8 mouse cellular contexts compared by ENCODE assay signal in the genomic region with DNA sequence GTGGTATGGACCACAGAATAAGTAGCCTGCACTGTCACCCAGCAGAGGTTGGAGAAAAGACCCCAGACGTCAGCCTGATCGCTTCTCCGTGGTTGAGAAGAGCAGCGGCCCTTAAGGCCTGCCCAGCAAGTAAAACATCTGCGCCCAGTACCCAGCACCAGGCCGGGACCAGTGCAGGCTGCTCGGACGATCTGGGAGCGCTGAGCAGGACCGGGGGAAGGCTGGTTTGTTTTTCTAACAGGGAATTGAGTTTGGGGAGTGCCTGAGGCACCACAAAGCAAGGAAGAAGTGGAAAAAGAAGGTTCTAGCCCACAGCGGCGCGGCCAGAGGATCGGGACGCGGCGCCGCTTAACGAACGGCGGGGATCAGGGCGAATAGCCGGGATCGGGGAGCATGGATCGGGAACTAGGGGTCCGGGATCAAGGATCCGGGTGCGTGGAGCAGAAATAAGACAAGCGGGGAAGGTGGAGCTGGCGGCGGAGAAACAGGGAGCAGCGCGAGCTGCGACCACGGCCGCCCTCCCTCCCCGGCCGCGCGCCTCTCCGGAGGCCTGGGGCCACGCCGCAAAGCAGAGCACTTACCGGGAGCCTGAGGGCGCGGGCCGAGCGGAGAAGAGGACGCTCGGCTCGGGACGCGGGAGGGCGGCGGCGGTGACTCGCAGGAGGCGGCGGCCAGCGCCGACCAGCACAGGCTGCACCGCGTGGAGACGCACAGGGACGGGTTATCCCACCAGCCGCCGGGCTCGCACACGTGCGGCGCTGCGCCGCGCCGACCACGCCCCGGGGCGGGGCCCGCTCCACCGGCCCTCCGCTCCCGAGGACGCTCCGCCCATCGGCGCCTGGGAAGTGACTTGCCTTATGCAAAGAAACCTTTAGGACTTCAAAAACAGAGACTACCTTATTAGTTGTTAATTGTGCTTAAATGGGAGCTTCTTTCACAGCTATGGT. TPM values are rescaled to one million over a fixed set of nuclear protein-coding genes. Genes with fewer than 3 reads are reported as not detected.
DNase-seq lines count a peak whose midpoint lies in the region; ATAC-seq lines count a peak whose summit lies in the region.

A gene (minus strand): TSS at position 781 of the 947 bp plus-strand sequence.

- H3K9me3 ChIP-seq in intestine, embryonic 16.5 days (ENCODE audit: control insufficient read depth, low read length), result no peaks in the 10 kb centered on the region
- H3K9me3 ChIP-seq in limb, embryonic 10.5 days (replicated peaks), result no peaks in the 10 kb centered on the region
- no peaks in the 10 kb centered on the region for H3K9me3 ChIP-seq in midbrain, embryonic 12.5 days

- no peaks in the 10 kb centered on the region for H3K36me3 ChIP-seq in intestine, embryonic 16.5 days (ENCODE audit: control insufficient read depth, insufficient read depth, low read length)
- H3K36me3 ChIP-seq in limb, embryonic 10.5 days, result peaks cover under 1% of the 10 kb centered on the region; the same call in 1 of the 2 replicates
- H3K36me3 ChIP-seq in midbrain, embryonic 12.5 days, result no peaks in the 10 kb centered on the region

- H3K27me3 ChIP-seq in intestine, embryonic 16.5 days (replicated peaks; ENCODE audit: control insufficient read depth, insufficient read depth, low read length), result no peaks in the 10 kb centered on the region
- no peaks in the 10 kb centered on the region for H3K27me3 ChIP-seq in limb, embryonic 10.5 days (ENCODE audit: low read depth, poor library complexity, severe bottlenecking)
- no peaks in the 10 kb centered on the region for H3K27me3 ChIP-seq in midbrain, embryonic 12.5 days

- peak within 1 kb of the TSS; percentile 89 for H3K4me3 ChIP-seq in intestine, embryonic 16.5 days (ENCODE audit: low read length)
- H3K4me3 ChIP-seq in limb, embryonic 10.5 days, result peak within 1 kb of the TSS; percentile 84
- peak within 1 kb of the TSS; percentile 83 for H3K4me3 ChIP-seq in midbrain, embryonic 12.5 days

- peak; percentile 81 for DNase-seq in layer of hippocampus, adult 11-12 months (ENCODE audit: low spot score)
- DNase-seq in layer of hippocampus, adult 9-10 months (ENCODE audit: low spot score), result no peak
- peak; percentile 85 for DNase-seq in embryo, embryonic 9.5 days (ENCODE audit: extremely low spot score)
- peak; percentile 75 to 86 for DNase-seq in gastrocnemius, postnatal 4 days (ENCODE audit: low spot score in 2 of 2)
- peak; percentile 91 for DNase-seq in limb, embryonic 10.5 days (ENCODE audit: low spot score)
- DNase-seq in skeletal muscle tissue, adult 2 months (ENCODE audit: low read depth, low spot score), result peak; percentile 80

- peaks cover 13% of the 10 kb centered on the region for H3K4me1 ChIP-seq in intestine, embryonic 16.5 days (ENCODE audit: control insufficient read depth, insufficient read depth, low read length)
- peaks cover 31% of the 10 kb centered on the region for H3K4me1 ChIP-seq in limb, embryonic 10.5 days
- H3K4me1 ChIP-seq in midbrain, embryonic 12.5 days, result peaks cover 10% of the 10 kb centered on the region

- under 1% methylated on average over 84 of the region's 86 CpGs for WGBS in intestine, embryonic 16.5 days
- under 1% methylated on average over 84 of the region's 86 CpGs for WGBS in limb, embryonic 10.5 days
- under 1% methylated on average over 65 of the region's 86 CpGs for WGBS in midbrain, embryonic 12.5 days

- peak; percentile 89 for ATAC-seq in intestine, embryonic 16.5 days
- ATAC-seq in midbrain, embryonic 12.5 days (ENCODE audit: low FRiP score, low read depth), result peak; percentile 91

- peak within 1 kb of the TSS; percentile 75 for H3K9ac ChIP-seq in intestine, embryonic 16.5 days (ENCODE audit: low read depth, low read length)
- peak within 1 kb of the TSS; percentile 83 for H3K9ac ChIP-seq in midbrain, embryonic 12.5 days (replicated peaks)

- H3K27ac ChIP-seq in intestine, embryonic 16.5 days (ENCODE audit: low read length), result peak within 1 kb of the TSS; percentile 63
- peak within 1 kb of the TSS; percentile 89 for H3K27ac ChIP-seq in limb, embryonic 10.5 days
- H3K27ac ChIP-seq in midbrain, embryonic 12.5 days (replicated peaks), result peak within 1 kb of the TSS; percentile 47; the same call in 1 of the 2 replicates

- H3K4me2 ChIP-seq in intestine, embryonic 16.5 days (ENCODE audit: low read depth, low read length), result peak within 1 kb of the TSS; percentile 75
- H3K4me2 ChIP-seq in midbrain, embryonic 12.5 days (replicated peaks), result peak within 1 kb of the TSS; percentile 64

RNA-seq across cellular contexts. Expression of the gene that starts here (rescaled TPM):
- total RNA-seq in gastrocnemius, postnatal 4 days (2021), result 10 to 100 TPM; 15.7 to 19.4 TPM
- polyA plus RNA-seq in intestine, embryonic 16.5 days (2015; fragmentation: Nextera tagmentation; extraction: Ambion mirVana), result 26.7 and 29.6 TPM in 2 replicates
- 41.0 and 49.3 TPM in 2 replicates for polyA plus RNA-seq in limb, embryonic 10.5 days (2016; fragmentation: Nextera tagmentation; extraction: Ambion mirVana)
- polyA plus RNA-seq in midbrain, embryonic 12.5 days (2016; fragmentation: Nextera tagmentation; extraction: Ambion mirVana), result 24.7 and 26.2 TPM in 2 replicates
